Mouse (Mus musculus) intestine, embryonic 16.5 days (tissue): Measurements from ENCODE around the gene Crygs. TPM values are rescaled to one million over a fixed set of nuclear protein-coding genes. Genes with fewer than 3 reads are reported as not detected.

Source experiments
- ATAC-seq: fragments of 200-750 bp; cut with Nextera tagmentation; 2 replicates; pipeline ENCODE4 v1.8.0; 2017; ENCODE audit warnings: moderate TSS enrichment, moderate library complexity
- H3K27ac ChIP-seq: fragments of 300-500 bp; sonication (generic); 2 replicates; pipeline ENCODE4 v1.5.1; 2014; ENCODE audit warnings: mild to moderate bottlenecking, low read length
- H3K27me3 ChIP-seq: fragments of 300-500 bp; sonication (generic); replicated peaks from 2 replicates; pipeline ENCODE4 v1.6.1; 2014; ENCODE audit warnings: low read length, control low read depth, mixed read lengths; ENCODE audit not compliant: control insufficient read depth, insufficient read depth
- H3K36me3 ChIP-seq: fragments of 300-500 bp; sonication (generic); 2 replicates; pipeline ENCODE4 v1.6.1; 2014; ENCODE audit warnings: low read length, control low read depth; ENCODE audit not compliant: control insufficient read depth, insufficient read depth
- H3K4me1 ChIP-seq: fragments of 300-500 bp; sonication (generic); 2 replicates; pipeline ENCODE4 v1.6.1; 2014; ENCODE audit warnings: low read length, control low read depth, mixed read lengths; ENCODE audit not compliant: control insufficient read depth, insufficient read depth
- H3K4me2 ChIP-seq: fragments of 300-500 bp; sonication (generic); 2 replicates; pipeline ENCODE4 v1.6.1; 2014; ENCODE audit warnings: low read depth, low read length, control low read depth
- H3K4me3 ChIP-seq: fragments of 300-500 bp; sonication (generic); 2 replicates; pipeline ENCODE4 v1.5.1; 2014; ENCODE audit warnings: mild to moderate bottlenecking, low read length
- H3K9ac ChIP-seq: fragments of 300-500 bp; sonication (generic); 2 replicates; pipeline ENCODE4 v1.6.1; 2014; ENCODE audit warnings: low read depth, low read length
- H3K9me3 ChIP-seq: fragments of 300-500 bp; sonication (generic); 2 replicates; pipeline ENCODE4 v1.6.1; 2016; ENCODE audit warnings: low read length, control low read depth; ENCODE audit not compliant: control insufficient read depth
- WGBS: fragments of 180-500 bp; shearing (Covaris S2); extraction: QIAGEN DNeasy Blood & Tissue Kit; methylation state at CpG from one replicate; pipeline ENCODE4 v1.1.7; 2014; 5-methylcytosine and 5-hydroxymethylcytosine counted together
- polyA plus RNA-seq: library from polyadenylated mRNA; unstranded; fragments of >200 nt; fragmentation: Nextera tagmentation; extraction: Ambion mirVana; gene quantifications from 2 replicates; pipeline ENCODE4 v1.2.1, GENCODE M21; 2015

The Crygs gene
- polyA plus RNA-seq, 1 experiment from 2014 or later: not detected

- Histone ChIP-seq H3K27ac (no peak overlapping the region), H3K9me3 (no peaks in the 10 kb centered on the region), H3K9ac (no peak overlapping the region), H3K4me2 (no peak overlapping the region), H3K36me3 (no peaks in the 10 kb centered on the region), H3K27me3 (no peaks in the 10 kb centered on the region), H3K4me1 (peaks cover 10% of the 10 kb centered on the region), H3K4me3 (no peak overlapping the region)
- peak; percentile 57 for ATAC-seq
- WGBS: 83% methylated on average over 5 of the region's 5 CpGs
Measured at GRCm38 (mm10) chr16:22842871-22843270, 31.5 kb upstream of the Crygs start.

- Histone ChIP-seq H3K4me1 (peaks cover 2% of the 10 kb centered on the region; the same call in 1 of the 2 replicates), H3K27ac (no peak overlapping the region), H3K9ac (no peak overlapping the region), H3K4me3 (no peak overlapping the region), H3K4me2 (no peak overlapping the region), H3K9me3 (no peaks in the 10 kb centered on the region), H3K27me3 (no peaks in the 10 kb centered on the region), H3K36me3 (peaks cover 4% of the 10 kb centered on the region; the same call in 1 of the 2 replicates)
- ATAC-seq: no peak
- 81% methylated on average over 3 of the region's 3 CpGs for WGBS
Measured at GRCm38 (mm10) chr16:22839146-22839857, 27.9 kb upstream of the Crygs start.

DNA sequence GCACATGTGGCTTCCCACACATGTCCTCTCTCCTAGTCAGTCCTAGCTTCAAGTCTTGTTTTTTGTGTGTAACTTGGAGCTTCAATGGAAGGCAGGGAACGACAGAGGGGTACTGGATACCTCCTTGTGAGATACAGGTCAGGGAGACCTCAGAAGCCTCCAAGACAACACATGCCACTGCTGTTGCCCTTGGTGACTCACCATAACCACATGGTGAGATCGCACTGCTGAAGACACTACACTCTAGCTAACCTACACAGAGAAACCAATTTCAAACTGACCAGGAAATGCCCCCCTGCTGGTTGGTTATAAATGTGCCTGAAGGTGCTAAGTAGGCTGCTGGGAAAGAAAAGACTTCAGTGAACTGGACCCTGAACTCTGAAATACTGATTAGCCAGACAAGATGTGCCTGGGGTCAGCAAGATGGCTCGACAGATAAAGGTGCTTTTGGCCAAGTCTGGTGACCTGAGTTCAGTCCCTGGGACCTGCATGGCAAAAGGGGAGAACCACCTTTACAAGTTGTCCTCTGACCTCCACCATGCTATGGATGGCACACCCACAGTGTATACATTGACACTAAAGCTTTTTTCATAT lies 21.7 kb upstream of the Crygs start:
- 91% methylated on average over 3 of the region's 3 CpGs for WGBS

GRCm38 (mm10) chr16:22820731-22821130 lies 9.4 kb upstream of the Crygs start:
- H3K27me3 ChIP-seq: no peaks in the 10 kb centered on the region
- H3K36me3 ChIP-seq: peaks cover 2% of the 10 kb centered on the region; the same call in 1 of the 2 replicates
- no peak overlapping the region for H3K4me3 ChIP-seq
- no peaks in the 10 kb centered on the region for H3K4me1 ChIP-seq
- H3K9me3 ChIP-seq: no peaks in the 10 kb centered on the region
- no peak overlapping the region for H3K27ac ChIP-seq
- 50% methylated on average over 8 of the region's 8 CpGs for WGBS
- no peak overlapping the region for H3K9ac ChIP-seq
- ATAC-seq: no peak
- H3K4me2 ChIP-seq: no peak overlapping the region

More for the DNA sequence above, 21.7 kb upstream of the Crygs start:
- Histone ChIP-seq H3K27me3 (no peaks in the 10 kb centered on the region), H3K36me3 (peaks cover 4% of the 10 kb centered on the region; the same call in 1 of the 2 replicates), H3K9me3 (no peaks in the 10 kb centered on the region), H3K27ac (no peak overlapping the region), H3K4me2 (no peak overlapping the region), H3K4me3 (no peak overlapping the region), H3K9ac (no peak overlapping the region), H3K4me1 (no peaks in the 10 kb centered on the region)
- no peak for ATAC-seq

DNA sequence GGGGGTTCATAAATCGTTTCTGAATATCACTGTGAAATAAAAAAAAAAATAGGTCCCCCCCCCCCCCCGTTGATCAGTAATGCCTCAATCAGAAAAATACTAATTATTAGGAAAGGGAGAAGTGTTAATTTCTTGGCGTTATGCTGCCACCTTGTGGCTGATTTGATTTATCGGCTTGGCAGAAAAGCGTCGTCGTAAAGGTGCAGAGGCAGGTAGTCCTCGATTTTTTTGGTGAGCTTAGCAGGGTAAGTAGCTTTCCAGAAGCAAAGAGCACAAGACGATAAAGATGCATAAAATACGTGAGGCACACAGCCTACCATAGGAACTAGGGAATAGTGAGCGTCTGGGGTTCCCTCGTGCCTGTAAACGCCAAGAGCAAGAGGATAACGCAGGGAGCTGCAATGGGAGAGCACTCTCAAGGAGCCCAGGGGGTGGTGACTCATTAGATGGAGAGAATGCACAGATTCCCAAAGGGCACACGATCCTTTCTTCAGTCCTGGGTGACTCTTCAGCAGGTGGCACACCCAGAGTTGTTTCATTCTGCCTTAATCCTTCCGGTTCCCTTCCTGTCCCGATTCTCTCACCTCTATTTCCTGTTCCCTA lies 3.8 kb downstream of the Crygs start:
- ATAC-seq: no peak
- H3K36me3 ChIP-seq: no peaks in the 10 kb centered on the region
- H3K9ac ChIP-seq: no peak overlapping the region
- H3K4me1 ChIP-seq: no peaks in the 10 kb centered on the region; the same call in 1 of the 2 replicates
- no peaks in the 10 kb centered on the region for H3K27me3 ChIP-seq
- H3K9me3 ChIP-seq: no peaks in the 10 kb centered on the region
- no peak overlapping the region for H3K4me3 ChIP-seq
- 9% methylated on average over 17 of the region's 17 CpGs for WGBS
- H3K27ac ChIP-seq: no peak overlapping the region
- H3K4me2 ChIP-seq: peak overlapping the region; percentile 43

- Histone ChIP-seq H3K4me3 (no peak overlapping the region), H3K9me3 (no peaks in the 10 kb centered on the region), H3K9ac (no peak overlapping the region), H3K4me1 (no peaks in the 10 kb centered on the region; the same call in 1 of the 2 replicates), H3K36me3 (no peaks in the 10 kb centered on the region), H3K27me3 (no peaks in the 10 kb centered on the region), H3K4me2 (no peak overlapping the region), H3K27ac (no peak overlapping the region)
- ATAC-seq: no peak
- WGBS: 83% methylated on average over 7 of the region's 7 CpGs
Measured at GRCm38 (mm10) chr16:22802786-22803185, 8.6 kb downstream of the Crygs start.

GRCm38 (mm10) chr16:22800849-22801109 lies 10.6 kb downstream of the Crygs start:
- ATAC-seq: no peak
- Histone ChIP-seq H3K27ac (no peak overlapping the region), H3K4me1 (no peaks in the 10 kb centered on the region), H3K36me3 (no peaks in the 10 kb centered on the region), H3K4me2 (no peak overlapping the region), H3K4me3 (no peak overlapping the region), H3K9ac (no peak overlapping the region), H3K9me3 (no peaks in the 10 kb centered on the region), H3K27me3 (no peaks in the 10 kb centered on the region)
- 60% methylated on average over 5 of the region's 5 CpGs for WGBS

GRCm38 (mm10) chr16:22800026-22800848 lies 11.1 kb downstream of the Crygs start:
- Histone ChIP-seq H3K4me2 (no peak overlapping the region), H3K27me3 (no peaks in the 10 kb centered on the region), H3K27ac (no peak overlapping the region), H3K36me3 (no peaks in the 10 kb centered on the region), H3K4me1 (no peaks in the 10 kb centered on the region), H3K9me3 (no peaks in the 10 kb centered on the region), H3K4me3 (no peak overlapping the region), H3K9ac (no peak overlapping the region)
- ATAC-seq: no peak
- WGBS: 65% methylated on average over 6 of the region's 6 CpGs

- 78% methylated on average over 3 of the region's 3 CpGs for WGBS
- ATAC-seq: no peak
- Histone ChIP-seq H3K36me3 (no peaks in the 10 kb centered on the region), H3K4me2 (no peak overlapping the region), H3K27ac (no peak overlapping the region), H3K9me3 (no peaks in the 10 kb centered on the region), H3K9ac (no peak overlapping the region), H3K4me3 (no peak overlapping the region), H3K27me3 (no peaks in the 10 kb centered on the region), H3K4me1 (no peaks in the 10 kb centered on the region)
Measured at GRCm38 (mm10) chr16:22798520-22798919, 12.9 kb downstream of the Crygs start.
